Mouse (Mus musculus): ENCODE results near the gene Ccpg1os. TPM values are rescaled to one million over a fixed set of nuclear protein-coding genes. Genes with fewer than 3 reads are reported as not detected.

Gene Ccpg1os
- polyA plus RNA-seq, 1 experiment = 4.7 TPM

- Histone ChIP-seq H3K27ac (ENCODE audit: control insufficient read depth, insufficient read depth, low read depth, low read length, poor library complexity) (no peak overlapping the region), H3K4me1 (ENCODE audit: control insufficient read depth, insufficient read depth, low read length) (no peaks in the 10 kb centered on the region; the same call in 1 of the 2 replicates), H3K4me3 (replicated peaks; ENCODE audit: control insufficient read depth, low read depth, low read length) (no peak overlapping the region)
- 78% methylated on average over 13 of the region's 13 CpGs for WGBS
- TF ChIP-seq CTCF (IDR thresholded peaks at IDR 0.05; ENCODE audit: control insufficient read depth, insufficient read depth, low read length) = no peak
- TF ChIP-seq POLR2A (IDR thresholded peaks at IDR 0.05; ENCODE audit: borderline replicate concordance, control insufficient read depth, low read depth, low read length) = no peak
These were observed 53.9 kb downstream of the Ccpg1os start for GRCm38 (mm10) chr9:72931166-72931790.

Other genes with a start within 250 kb of the Ccpg1os start
- 0.32 and 0.55 TPM in 2 replicates for gene Prtg, start 178.5 kb downstream of the Ccpg1os start, polyA plus RNA-seq (2011; ENCODE audit: insufficient read depth, insufficient read length, low replicate concordance, missing spikeins)
- gene Pygo1, start 59.7 kb downstream of the Ccpg1os start, polyA plus RNA-seq (2011; ENCODE audit: insufficient read depth, insufficient read length, low replicate concordance, missing spikeins) = 0.32 and 0.45 TPM in 2 replicates
- gene Dyx1c1, start 26.6 kb downstream of the Ccpg1os start, polyA plus RNA-seq (2011; ENCODE audit: insufficient read depth, insufficient read length, low replicate concordance, missing spikeins) = not detected in 2 replicates
- gene Gm44503, start 26.5 kb downstream of the Ccpg1os start, polyA plus RNA-seq (2011; ENCODE audit: insufficient read depth, insufficient read length, low replicate concordance, missing spikeins) = not detected in 2 replicates
- 22.6 and 65.3 TPM in 2 replicates for gene Ccpg1, start within 50 bp of the Ccpg1os start, polyA plus RNA-seq (2011; ENCODE audit: insufficient read depth, insufficient read length, low replicate concordance, missing spikeins)
- gene Pigb, start 55.0 kb upstream of the Ccpg1os start, polyA plus RNA-seq (2011; ENCODE audit: insufficient read depth, insufficient read length, low replicate concordance, missing spikeins) = 2.3 and 4.3 TPM in 2 replicates
- gene Rab27a, start 59.5 kb upstream of the Ccpg1os start, polyA plus RNA-seq (2011; ENCODE audit: insufficient read depth, insufficient read length, low replicate concordance, missing spikeins) = 14.0 and 33.6 TPM in 2 replicates
- 5.6 TPM in 1 of 2 replicates, not detected in the other for gene Khdc3, start 116.5 kb upstream of the Ccpg1os start, polyA plus RNA-seq (2011; ENCODE audit: insufficient read depth, insufficient read length, low replicate concordance, missing spikeins)
- gene Gm20509, start 117.1 kb upstream of the Ccpg1os start, polyA plus RNA-seq (2011; ENCODE audit: insufficient read depth, insufficient read length, low replicate concordance, missing spikeins) = not detected in 2 replicates
- gene Rsl24d1, start 128.0 kb upstream of the Ccpg1os start, polyA plus RNA-seq (2011; ENCODE audit: insufficient read depth, insufficient read length, low replicate concordance, missing spikeins) = 37.2 and 47.4 TPM in 2 replicates

Measured in bone marrow, adult 2 months (tissue).